Mouse (Mus musculus) liver, embryonic 14.5 days (tissue): ENCODE measurements around the gene Map4k2. TPM values are rescaled to one million over a fixed set of nuclear protein-coding genes. Genes with fewer than 3 reads are reported as not detected.

Source experiments
- ATAC-seq: fragments of 200-750 bp; cut with Nextera tagmentation; 2 replicates; pipeline ENCODE4 v1.8.0; 2017; ENCODE audit warnings: moderate number of reproducible peaks, mild to moderate bottlenecking, moderate library complexity; ENCODE audit not compliant: insufficient read depth
- DNase-seq, 3 experiments: peaks; one replicate each; pipeline ENCODE4 v3.0.0-alpha.2; 2012 to 2013; ENCODE audit warnings: low read depth in 3 of 3, low spot score in 3 of 3
- H3K27ac ChIP-seq: fragments of 300-500 bp; sonication (generic); 2 replicates; pipeline ENCODE4 v1.5.1; 2014; ENCODE audit warnings: moderate library complexity, mild to moderate bottlenecking, control low read depth, inconsistent platforms
- H3K27me3 ChIP-seq: fragments of 300-500 bp; sonication (generic); 2 replicates; pipeline ENCODE4 v1.6.1; 2014; ENCODE audit warnings: mild to moderate bottlenecking, low read length, moderate library complexity; ENCODE audit not compliant: control insufficient read depth, insufficient read depth
- H3K36me3 ChIP-seq: fragments of 300-500 bp; sonication (generic); replicated peaks from 2 replicates; pipeline ENCODE4 v1.6.1; 2014; ENCODE audit warnings: low read depth; ENCODE audit not compliant: control insufficient read depth, insufficient read depth
- H3K4me1 ChIP-seq, 2 experiments: fragments of 200-500 bp in 1 of 2; fragments of 300-500 bp in 1 of 2; sonication (generic) in 1 of 2; replicated peaks; 2 replicates each; pipeline ENCODE4 v1.6.1; 2012 to 2014; ENCODE audit warnings: antibody characterized with exemption in 1 of 2, inconsistent platforms in 1 of 2, low read length in 1 of 2; ENCODE audit not compliant: control insufficient read depth in 2 of 2, insufficient read depth in 2 of 2
- H3K4me2 ChIP-seq: fragments of 300-500 bp; sonication (generic); 2 replicates; pipeline ENCODE4 v1.6.1; 2014; ENCODE audit warnings: low read depth, mild to moderate bottlenecking, control low read depth, moderate library complexity
- H3K4me3 ChIP-seq, 2 experiments: fragments of 200-500 bp in 1 of 2; fragments of 300-500 bp in 1 of 2; sonication (generic) in 1 of 2; 2 replicates each; pipeline ENCODE4 v1.5.1; 2012 to 2014; ENCODE audit warnings: low read depth in 2 of 2, low read length in 2 of 2, mild to moderate bottlenecking in 2 of 2, control low read depth in 1 of 2, inconsistent platforms in 1 of 2, moderate library complexity in 1 of 2; ENCODE audit not compliant: insufficient read depth in 1 of 2
- H3K9ac ChIP-seq: fragments of 300-500 bp; sonication (generic); replicated peaks from 2 replicates; pipeline ENCODE4 v1.6.1; 2014; ENCODE audit warnings: mild to moderate bottlenecking, control low read depth, moderate library complexity
- H3K9me3 ChIP-seq: fragments of 300-500 bp; sonication (generic); 2 replicates; pipeline ENCODE4 v1.6.1; 2016; ENCODE audit warnings: low read length, mixed read lengths; ENCODE audit not compliant: control insufficient read depth
- CTCF ChIP-seq: IDR thresholded peaks from 2 replicates; pipeline ENCODE4 v1.5.1; 2016; ENCODE audit warnings: antibody characterized with exemption, low read depth, control low read depth
- EP300 ChIP-seq: IDR thresholded peaks from 2 replicates; pipeline ENCODE4 v1.6.1; 2016; ENCODE audit warnings: antibody characterized with exemption, low read depth
- WGBS: fragments of 180-500 bp; shearing (Covaris S2); extraction: QIAGEN DNeasy Blood & Tissue Kit; methylation state at CpG from one replicate; pipeline ENCODE4 v1.1.7; 2014; ENCODE audit not compliant: insufficient replicate concordance; 5-methylcytosine and 5-hydroxymethylcytosine counted together
- polyA plus RNA-seq, 2 experiments: library from polyadenylated mRNA; depleted of rRNA in 1 of 2; stranded (reverse) in 1 of 2; unstranded in 1 of 2; fragments of >200 nt; fragmentation: Nextera tagmentation in 1 of 2; extraction: Ambion mirVana in 1 of 2; gene quantifications; 2 replicates each; pipeline versions ENCODE4 v1.2.1 to v1.2.3; 2012 to 2014

The Map4k2 gene
- polyA plus RNA-seq, 2 experiments: 3.0 to 17.6 TPM

DNA sequence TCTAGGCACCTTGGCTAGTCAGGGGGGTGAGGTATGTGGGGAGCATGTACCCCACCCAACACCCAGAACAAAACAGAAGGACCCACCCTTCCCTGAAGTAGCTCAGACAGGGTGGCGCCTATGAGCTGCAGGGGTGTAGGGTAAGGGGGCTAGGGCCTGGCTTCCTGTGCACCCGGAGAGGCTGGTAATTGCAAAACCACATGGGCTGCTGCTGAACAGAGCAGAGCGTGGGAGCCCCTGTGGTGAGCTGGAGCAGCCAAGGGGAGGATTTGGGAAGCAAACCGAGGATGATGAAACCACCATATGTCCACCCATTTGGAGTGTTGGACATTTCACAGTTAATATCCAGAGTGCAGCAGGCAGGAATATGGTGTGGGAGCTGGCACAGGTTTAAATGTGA, 38.4 kb upstream of the Map4k2 start:
- TF ChIP-seq CTCF (no peak), EP300 (no peak)
- no peaks in the 10 kb centered on the region for H3K9me3 ChIP-seq
- no peak overlapping the region for H3K4me3 ChIP-seq
- DNase-seq: no peak
- H3K4me1 ChIP-seq: peaks cover 57 to 74% of the 10 kb centered on the region in 2 experiments
- no peak overlapping the region for H3K4me2 ChIP-seq
- 15% methylated on average over 4 of the region's 4 CpGs for WGBS
- H3K27me3 ChIP-seq: no peaks in the 10 kb centered on the region
- ATAC-seq: no peak
- peaks cover 19% of the 10 kb centered on the region for H3K36me3 ChIP-seq
- H3K27ac ChIP-seq: peak overlapping the region; percentile 79
- H3K9ac ChIP-seq: no peak overlapping the region

- peaks cover 8% of the 10 kb centered on the region for H3K36me3 ChIP-seq
- TF ChIP-seq CTCF: no peak
- no peak for TF ChIP-seq EP300
- H3K27me3 ChIP-seq: no peaks in the 10 kb centered on the region
- no peak overlapping the region for H3K4me3 ChIP-seq
- H3K4me1 ChIP-seq: peaks cover 44 to 69% of the 10 kb centered on the region in 2 experiments
- no peak for DNase-seq
- ATAC-seq: no peak
- 58% methylated on average over 6 of the region's 6 CpGs for WGBS
- no peak overlapping the region; the same call in 1 of the 2 replicates for H3K9ac ChIP-seq
- peak overlapping the region; percentile 36 for H3K27ac ChIP-seq
- no peaks in the 10 kb centered on the region for H3K9me3 ChIP-seq
- no peak overlapping the region for H3K4me2 ChIP-seq
These were observed 37.1 kb upstream of the Map4k2 start for GRCm38 (mm10) chr19:6303831-6304230.

DNA sequence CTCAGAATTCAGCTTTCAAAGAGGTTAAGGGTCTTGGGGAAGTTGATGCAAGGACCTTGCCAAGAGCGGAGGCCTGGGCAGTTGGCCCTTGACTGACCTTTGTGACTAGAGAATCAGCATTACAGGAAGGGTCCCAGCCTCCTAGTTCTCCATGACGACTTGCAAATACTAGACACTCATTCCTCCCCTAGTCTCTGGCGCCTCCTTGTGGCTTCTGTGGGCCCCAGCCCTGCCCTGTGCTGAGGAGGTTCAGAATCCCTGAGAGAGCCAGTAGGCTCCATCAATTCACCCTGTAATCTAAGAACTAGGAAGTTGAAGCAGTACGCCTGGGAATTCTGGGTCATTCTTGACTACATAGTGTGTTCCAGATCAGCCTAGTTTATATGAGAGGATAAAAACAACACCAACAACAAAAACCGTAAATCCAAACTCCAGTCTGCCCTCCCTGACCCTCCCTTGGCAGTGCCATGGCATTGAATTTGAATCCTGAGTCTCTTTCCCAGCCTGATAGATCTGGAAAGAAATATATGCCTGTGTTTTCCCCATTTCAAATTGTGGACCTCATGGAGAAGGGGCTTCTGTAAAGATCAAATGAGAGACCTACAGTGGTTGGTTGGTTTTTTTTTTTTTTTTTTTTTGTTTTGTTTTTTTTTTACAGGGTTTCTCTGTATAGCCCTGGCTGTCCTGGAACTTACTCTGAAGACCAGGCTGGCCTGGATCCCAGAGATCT, 36.0 kb upstream of the Map4k2 start:
- no peaks in the 10 kb centered on the region for H3K9me3 ChIP-seq

GRCm38 (mm10) chr19:6305517-6306115, 35.3 kb upstream of the Map4k2 start:
- TF ChIP-seq EP300 (no peak), CTCF (no peak)
- peak overlapping the region; percentile 75 for H3K9ac ChIP-seq
- H3K9me3 ChIP-seq: no peaks in the 10 kb centered on the region
- H3K4me1 ChIP-seq: peaks cover 26 to 52% of the 10 kb centered on the region in 2 experiments
- DNase-seq (no peak), ATAC-seq (no peak)
- WGBS: 55% methylated on average over 8 of the region's 8 CpGs
- H3K27ac ChIP-seq: peak overlapping the region; percentile 61
- no peaks in the 10 kb centered on the region for H3K27me3 ChIP-seq
- H3K4me2 ChIP-seq: peak overlapping the region; percentile 85
- H3K36me3 ChIP-seq: no peaks in the 10 kb centered on the region
- peak overlapping the region; percentile 70 to 81 for H3K4me3 ChIP-seq

More for the DNA sequence above, 36.0 kb upstream of the Map4k2 start:
- no peaks in the 10 kb centered on the region for H3K27me3 ChIP-seq
- DNase-seq (peak; percentile 74 to 86 (median 78)), ATAC-seq (peak; percentile 16; the same call in 1 of the 2 replicates)
- no peak overlapping the region for H3K4me3 ChIP-seq
- WGBS: 18% methylated on average over 5 of the region's 5 CpGs
- TF ChIP-seq EP300: no peak; the same call in 1 of the 2 replicates
- TF ChIP-seq CTCF: peak; percentile 99
- H3K4me2 ChIP-seq: no peak overlapping the region
- no peak overlapping the region for H3K9ac ChIP-seq
- H3K4me1 ChIP-seq: peaks cover 33 to 58% of the 10 kb centered on the region in 2 experiments
- H3K36me3 ChIP-seq: no peaks in the 10 kb centered on the region
- H3K27ac ChIP-seq: peak overlapping the region; percentile 35

DNA sequence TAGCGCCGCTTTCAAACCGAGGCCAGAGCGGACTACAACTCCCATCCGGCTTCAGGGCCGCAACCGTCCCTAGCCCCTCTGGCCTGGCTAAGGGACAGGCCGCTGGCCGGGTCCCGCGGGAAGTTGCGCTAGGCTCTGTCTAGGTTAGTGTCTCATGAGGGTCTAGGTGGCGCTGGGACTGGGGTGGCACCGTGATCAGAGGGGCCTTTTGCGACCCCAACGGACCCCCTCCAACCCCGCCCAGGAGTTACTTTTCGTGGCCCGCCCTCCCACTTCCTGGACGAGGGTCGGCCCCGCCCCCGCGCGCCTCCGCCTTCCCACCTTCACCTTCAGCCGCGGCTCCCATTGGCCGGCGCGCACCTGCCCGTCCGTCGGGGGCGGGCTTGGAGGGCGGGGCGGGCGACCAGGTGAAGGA, 34.8 kb upstream of the Map4k2 start, which contains the start of gene Cdc42bpg:
Cdc42bpg (plus strand) TSS at position 320 of the 415 bp plus-strand sequence.
- Histone ChIP-seq H3K9ac (peak within 1 kb of the TSS; percentile 75), H3K9me3 (no peaks in the 10 kb centered on the region), H3K27me3 (no peaks in the 10 kb centered on the region), H3K4me3 (peak within 1 kb of the TSS; percentile 70 to 81), H3K4me2 (peak within 1 kb of the TSS; percentile 85), H3K27ac (peak within 1 kb of the TSS; percentile 61), H3K4me1 (peaks cover 21 to 47% of the 10 kb centered on the region in 2 experiments), H3K36me3 (no peaks in the 10 kb centered on the region)
- ATAC-seq (peak; percentile 84), DNase-seq (peak; percentile 69 to 73 (median 71))
- 2% methylated on average over 38 of the region's 38 CpGs for WGBS
- TF ChIP-seq CTCF: no peak
- TF ChIP-seq EP300: no peak
